Mouse (Mus musculus) lung, adult 2 months (tissue): ENCODE results near the gene Rpl29. TPM values are rescaled to one million over a fixed set of nuclear protein-coding genes. Genes with fewer than 3 reads are reported as not detected.

ENCODE experiments used
- DNase-seq: peaks from one replicate; pipeline ENCODE4 v3.0.0; 2022
- H3K4me1 ChIP-seq: fragments of 200-500 bp; 2 replicates; pipeline ENCODE4 v1.6.1; 2011; ENCODE audit warnings: low read length; ENCODE audit not compliant: control insufficient read depth, insufficient read depth
- H3K4me3 ChIP-seq: fragments of 200-500 bp; replicated peaks from 2 replicates; pipeline ENCODE3; 2011; ENCODE audit warnings: low read depth, mild to moderate bottlenecking, control low read depth, low read length; ENCODE audit errors: extremely low read depth
- CTCF ChIP-seq: fragments of 200-500 bp; IDR thresholded peaks from 2 replicates; pipeline ENCODE4 v1.5.1; 2011; ENCODE audit warnings: mild to moderate bottlenecking, low read length, control low read depth; ENCODE audit not compliant: insufficient read depth
- POLR2A ChIP-seq: fragments of 200-500 bp; IDR thresholded peaks from 2 replicates; pipeline ENCODE4 v1.6.1; 2011; ENCODE audit warnings: low read depth, mild to moderate bottlenecking, control low read depth, low read length, borderline replicate concordance; ENCODE audit errors: extremely low read depth
- WGBS: fragments of 180-500 bp; shearing (Covaris S2); methylation state at CpG from one replicate; pipeline ENCODE4 v1.1.7; 2018; 5-methylcytosine and 5-hydroxymethylcytosine counted together
- polyA plus RNA-seq: library from polyadenylated mRNA; depleted of rRNA; stranded (reverse); fragments of >200 nt; gene quantifications from 2 replicates; pipeline ENCODE4 v1.2.3, GENCODE M21; 2012

Rpl29 gene
- polyA plus RNA-seq, 1 experiment: 319 TPM

- no peaks in the 10 kb centered on the region for H3K4me1 ChIP-seq
- H3K4me3 ChIP-seq: no peak overlapping the region
- no peak for TF ChIP-seq CTCF
- no peak for TF ChIP-seq POLR2A
- DNase-seq: no peak
- WGBS: 93% methylated on average over 7 of the region's 7 CpGs
Measured at GRCm38 (mm10) chr9:106467746-106468145, 38.5 kb downstream of the Rpl29 start.

GRCm38 (mm10) chr9:106469317-106469716, 40.1 kb downstream of the Rpl29 start:
- WGBS: 52% methylated on average over 6 of the region's 6 CpGs

GRCm38 (mm10) chr9:106469776-106470175, 40.5 kb downstream of the Rpl29 start:
- DNase-seq: no peak
- Histone ChIP-seq H3K4me3 (no peak overlapping the region), H3K4me1 (peaks cover 4% of the 10 kb centered on the region; the same call in 1 of the 2 replicates)
- no peak for TF ChIP-seq POLR2A
- TF ChIP-seq CTCF: no peak
- 49% methylated on average over 9 of the region's 9 CpGs for WGBS

More at GRCm38 (mm10) chr9:106469317-106469716, 40.1 kb downstream of the Rpl29 start:
- no peak for DNase-seq
- Histone ChIP-seq H3K4me3 (no peak overlapping the region), H3K4me1 (peaks cover 1% of the 10 kb centered on the region; the same call in 1 of the 2 replicates)
- TF ChIP-seq POLR2A: no peak

GRCm38 (mm10) chr9:106470991-106471750, 41.9 kb downstream of the Rpl29 start:
- H3K4me3 ChIP-seq: no peak overlapping the region
- peaks cover 8% of the 10 kb centered on the region; the same call in 1 of the 2 replicates for H3K4me1 ChIP-seq
- no peak for DNase-seq
- WGBS: 75% methylated on average over 14 of the region's 14 CpGs
- TF ChIP-seq CTCF (no peak), POLR2A (no peak)

GRCm38 (mm10) chr9:106471892-106472291, 42.6 kb downstream of the Rpl29 start:
- peak overlapping the region; percentile 15 for H3K4me3 ChIP-seq
- WGBS: 30% methylated on average over 5 of the region's 5 CpGs
- peaks cover 8% of the 10 kb centered on the region; the same call in 1 of the 2 replicates for H3K4me1 ChIP-seq
- no peak for DNase-seq
- TF ChIP-seq CTCF (no peak), POLR2A (peak; percentile 60; the same call in 1 of the 2 replicates)

- 65% methylated on average over 4 of the region's 4 CpGs for WGBS
- DNase-seq: no peak
Measured at GRCm38 (mm10) chr9:106472321-106472720, 43.1 kb downstream of the Rpl29 start.

GRCm38 (mm10) chr9:106473081-106473752, 44.0 kb downstream of the Rpl29 start:
- no peak overlapping the region for H3K4me3 ChIP-seq
- no peak for TF ChIP-seq CTCF
- TF ChIP-seq POLR2A: no peak
- H3K4me1 ChIP-seq: peaks cover 13% of the 10 kb centered on the region
- no peak for DNase-seq
- WGBS: 81% methylated on average over 16 of the region's 16 CpGs

More at GRCm38 (mm10) chr9:106472321-106472720, 43.1 kb downstream of the Rpl29 start:
- TF ChIP-seq POLR2A (no peak), CTCF (no peak)
- H3K4me3 ChIP-seq: no peak overlapping the region
- H3K4me1 ChIP-seq: peaks cover 8% of the 10 kb centered on the region; the same call in 1 of the 2 replicates

GRCm38 (mm10) chr9:106473753-106474105, 44.5 kb downstream of the Rpl29 start:
- no peak for DNase-seq
- 63% methylated on average over 5 of the region's 5 CpGs for WGBS
- Histone ChIP-seq H3K4me3 (no peak overlapping the region), H3K4me1 (peaks cover 13% of the 10 kb centered on the region)
- TF ChIP-seq CTCF: no peak
- TF ChIP-seq POLR2A: no peak

GRCm38 (mm10) chr9:106474456-106474855, 45.2 kb downstream of the Rpl29 start:
- peak; percentile 48 for TF ChIP-seq CTCF
- no peak for TF ChIP-seq POLR2A
- 10% methylated on average over 6 of the region's 6 CpGs for WGBS
- Histone ChIP-seq H3K4me3 (no peak overlapping the region), H3K4me1 (peaks cover 13% of the 10 kb centered on the region)
- DNase-seq: peak; percentile 62
